Mouse (Mus musculus): Measurements from ENCODE around the gene Pom121l2. TPM values are rescaled to one million over a fixed set of nuclear protein-coding genes. Genes with fewer than 3 reads are reported as not detected.

The Pom121l2 gene
- polyA plus RNA-seq, 1 experiment from 2014 or later: not detected

DNA sequence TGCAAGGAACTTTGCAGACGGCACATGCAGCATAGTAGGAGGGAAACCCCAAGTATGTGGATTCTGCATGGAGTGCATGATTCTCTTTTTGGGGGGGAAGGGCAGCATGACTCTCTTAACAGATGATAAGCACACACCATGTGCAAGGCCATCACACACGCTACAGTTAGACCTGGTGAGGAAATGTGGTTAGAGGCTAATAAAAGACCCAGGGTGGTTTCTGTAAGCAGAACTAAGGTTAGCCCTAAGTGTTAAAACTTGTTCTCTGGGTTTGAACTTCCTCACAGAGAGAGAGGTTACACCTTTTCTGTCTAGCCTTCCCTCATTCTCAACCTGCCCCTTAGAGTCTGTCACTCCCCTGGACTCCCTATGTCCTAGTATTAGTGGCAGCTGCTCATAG lies 20.4 kb downstream of the Pom121l2 start:
- Histone ChIP-seq H3K4me2 (replicated peaks; ENCODE audit: low read depth) (no peak overlapping the region), H3K36me3 (ENCODE audit: control insufficient read depth, insufficient read depth, low read length) (no peaks in the 10 kb centered on the region), H3K9me3 (ENCODE audit: control insufficient read depth, low read length) (no peaks in the 10 kb centered on the region), H3K27ac (replicated peaks) (no peak overlapping the region), H3K4me3 (ENCODE audit: low read depth, low read length) (no peak overlapping the region), H3K9ac (ENCODE audit: low read length) (no peak overlapping the region), H3K4me1 (replicated peaks; ENCODE audit: control insufficient read depth, insufficient read depth) (no peaks in the 10 kb centered on the region), H3K27me3 (ENCODE audit: control insufficient read depth, insufficient read depth, low read length) (peaks cover 14% of the 10 kb centered on the region; the same call in 1 of the 2 replicates)
- TF ChIP-seq CTCF (IDR thresholded peaks at IDR 0.05; ENCODE audit: low read depth) (no peak), EP300 (optimal IDR thresholded peaks at IDR 0.05) (no peak)
- WGBS: 65% methylated on average over 2 of the region's 2 CpGs
- no peak for ATAC-seq (ENCODE audit: low FRiP score, low TSS enrichment)
- no peak for DNase-seq (ENCODE audit: low spot score)

DNA sequence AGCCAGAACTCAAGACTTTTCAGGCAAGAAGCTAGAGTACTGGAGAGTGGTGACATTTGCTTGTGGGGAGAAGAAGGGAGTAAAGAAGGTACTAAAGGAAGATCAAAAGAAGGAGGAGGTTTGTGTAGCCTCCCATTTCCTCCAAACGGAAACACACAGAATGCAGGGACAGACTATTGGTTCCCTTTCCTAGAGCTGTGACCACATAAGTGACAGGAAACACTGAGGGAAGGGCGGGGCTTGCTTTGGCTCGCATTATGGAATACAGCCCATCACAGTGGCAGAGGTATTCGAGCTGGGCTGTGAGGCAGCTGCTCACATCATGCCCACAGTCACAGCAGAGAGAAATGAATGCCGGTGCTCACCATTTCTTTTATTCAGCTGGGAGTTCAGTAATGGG lies 20.8 kb downstream of the Pom121l2 start:
- H3K27ac ChIP-seq (replicated peaks): no peak overlapping the region
- H3K4me2 ChIP-seq (replicated peaks; ENCODE audit: low read depth): no peak overlapping the region
- no peak overlapping the region for H3K4me3 ChIP-seq (ENCODE audit: low read depth, low read length)
- no peak for DNase-seq (ENCODE audit: low spot score)
- 0 out of 2 replicates have a peak, but pooled peaks cover 3% of the 10 kb centered on the region for H3K4me1 ChIP-seq (replicated peaks; ENCODE audit: control insufficient read depth, insufficient read depth)
- no peak for ATAC-seq (ENCODE audit: low FRiP score, low TSS enrichment)
- H3K27me3 ChIP-seq (ENCODE audit: control insufficient read depth, insufficient read depth, low read length): peaks cover 14% of the 10 kb centered on the region; the same call in 1 of the 2 replicates
- 19% methylated on average over 5 of the region's 5 CpGs for WGBS
- no peak overlapping the region for H3K9ac ChIP-seq (ENCODE audit: low read length)
- no peaks in the 10 kb centered on the region for H3K9me3 ChIP-seq (ENCODE audit: control insufficient read depth, low read length)
- TF ChIP-seq CTCF (IDR thresholded peaks at IDR 0.05; ENCODE audit: low read depth): no peak
- no peak for TF ChIP-seq EP300 (optimal IDR thresholded peaks at IDR 0.05)
- no peaks in the 10 kb centered on the region for H3K36me3 ChIP-seq (ENCODE audit: control insufficient read depth, insufficient read depth, low read length)

DNA sequence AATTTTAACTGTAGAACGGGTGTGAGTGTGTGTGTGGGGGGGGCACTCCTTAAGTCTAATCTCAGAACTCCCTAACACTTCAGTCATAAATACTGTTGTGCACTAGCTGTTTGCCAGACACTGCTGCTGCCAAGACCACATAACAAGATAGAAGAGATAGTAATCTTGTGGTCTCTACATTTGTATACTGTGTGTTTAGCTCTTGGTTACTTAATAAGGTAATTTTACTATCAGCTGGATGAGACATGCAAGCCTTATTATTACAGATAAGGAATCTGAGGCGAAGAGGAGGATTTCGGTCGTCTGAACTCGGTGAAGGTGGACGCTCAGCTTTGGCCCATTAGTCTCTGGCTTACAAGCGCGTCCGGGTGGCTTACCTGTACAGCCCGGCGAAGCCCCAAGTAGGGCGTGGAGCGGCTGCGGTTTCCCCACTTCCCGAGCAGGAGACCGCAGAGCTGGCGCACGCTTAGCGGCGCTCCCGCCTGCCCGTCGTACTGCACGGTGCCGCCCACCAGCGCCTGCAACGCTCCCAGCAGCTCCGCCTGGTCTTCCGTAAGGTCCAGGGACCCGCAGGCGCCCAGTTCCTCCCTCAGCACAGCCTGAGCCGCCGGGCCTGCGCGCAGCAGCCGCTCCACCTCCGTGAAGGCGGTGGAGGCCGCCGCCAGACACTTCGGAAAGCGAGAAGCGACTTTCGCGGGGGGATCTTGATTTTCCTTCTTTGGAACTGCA lies 24.8 kb downstream of the Pom121l2 start:
- Histone ChIP-seq H3K36me3 (ENCODE audit: control insufficient read depth, insufficient read depth, low read length) (no peaks in the 10 kb centered on the region), H3K4me3 (ENCODE audit: low read depth, low read length) (peak overlapping the region; percentile 49), H3K27me3 (ENCODE audit: control insufficient read depth, insufficient read depth, low read length) (peaks cover 29% of the 10 kb centered on the region; the same call in 1 of the 2 replicates), H3K9ac (ENCODE audit: low read length) (peak overlapping the region; percentile 24), H3K9me3 (ENCODE audit: control insufficient read depth, low read length) (no peaks in the 10 kb centered on the region), H3K27ac (replicated peaks) (no peak overlapping the region), H3K4me2 (replicated peaks; ENCODE audit: low read depth) (peak overlapping the region; percentile 80), H3K4me1 (replicated peaks; ENCODE audit: control insufficient read depth, insufficient read depth) (0 out of 2 replicates have a peak, but pooled peaks cover 3% of the 10 kb centered on the region)
- peak; percentile 83 for ATAC-seq (ENCODE audit: low FRiP score, low TSS enrichment)
- no peak for TF ChIP-seq EP300 (optimal IDR thresholded peaks at IDR 0.05)
- no peak for TF ChIP-seq CTCF (IDR thresholded peaks at IDR 0.05; ENCODE audit: low read depth)
- peak; percentile 62 for DNase-seq (ENCODE audit: low spot score)
- WGBS: 1% methylated on average over 45 of the region's 45 CpGs

DNA sequence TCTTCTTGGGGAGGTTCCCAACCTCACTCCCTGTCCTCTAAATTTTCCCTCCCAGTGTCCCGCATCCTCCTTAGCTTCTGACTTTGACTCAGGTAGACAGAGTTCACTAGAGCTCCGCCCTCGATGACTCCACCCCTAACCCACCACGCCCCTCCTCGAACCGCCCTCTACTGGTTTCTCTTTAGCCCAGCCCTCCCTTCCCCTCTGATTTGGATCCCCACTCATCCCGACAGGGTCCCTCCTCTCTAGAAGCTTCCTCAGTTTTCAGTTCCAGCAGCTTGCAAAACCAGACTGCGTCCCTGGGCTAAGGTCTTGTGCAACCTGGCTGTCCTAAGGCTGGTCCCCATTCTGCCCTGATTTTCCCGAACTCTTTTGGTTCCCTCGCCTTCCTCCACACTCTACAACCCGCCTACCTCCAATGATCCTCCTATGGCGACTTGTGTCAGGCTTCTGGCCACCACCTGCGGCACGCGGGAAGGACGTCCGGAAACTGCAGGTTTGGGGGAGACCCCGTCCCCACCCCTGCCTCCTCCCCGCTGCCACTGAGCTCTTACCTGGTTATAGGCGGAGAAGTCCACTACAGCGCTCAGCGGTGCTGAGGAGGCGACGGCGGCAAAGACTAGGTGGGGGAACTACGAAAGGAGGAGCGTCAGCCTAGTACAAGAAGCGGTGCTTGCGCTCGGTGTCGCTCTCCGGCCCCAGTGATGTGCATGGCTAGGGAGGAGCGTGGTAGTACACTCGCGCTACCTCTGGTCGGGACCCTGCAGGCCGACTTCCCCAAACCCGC lies 25.5 kb downstream of the Pom121l2 start:
- 1% methylated on average over 38 of the region's 38 CpGs for WGBS
- 0 out of 2 replicates have a peak, but pooled peaks cover 3% of the 10 kb centered on the region for H3K4me1 ChIP-seq (replicated peaks; ENCODE audit: control insufficient read depth, insufficient read depth)
- no peak overlapping the region for H3K27ac ChIP-seq (replicated peaks)
- peak; percentile 75 for DNase-seq (ENCODE audit: low spot score)
- ATAC-seq (ENCODE audit: low FRiP score, low TSS enrichment): peak; percentile 86
- no peaks in the 10 kb centered on the region for H3K36me3 ChIP-seq (ENCODE audit: control insufficient read depth, insufficient read depth, low read length)
- peak overlapping the region; percentile 80 for H3K4me2 ChIP-seq (replicated peaks; ENCODE audit: low read depth)
- H3K4me3 ChIP-seq (ENCODE audit: low read depth, low read length): peak overlapping the region; percentile 49
- H3K9ac ChIP-seq (ENCODE audit: low read length): peak overlapping the region; percentile 41
- peaks cover 29% of the 10 kb centered on the region; the same call in 1 of the 2 replicates for H3K27me3 ChIP-seq (ENCODE audit: control insufficient read depth, insufficient read depth, low read length)
- peak; percentile 37 for TF ChIP-seq CTCF (IDR thresholded peaks at IDR 0.05; ENCODE audit: low read depth)
- TF ChIP-seq EP300 (optimal IDR thresholded peaks at IDR 0.05): no peak
- no peaks in the 10 kb centered on the region for H3K9me3 ChIP-seq (ENCODE audit: control insufficient read depth, low read length)

DNA sequence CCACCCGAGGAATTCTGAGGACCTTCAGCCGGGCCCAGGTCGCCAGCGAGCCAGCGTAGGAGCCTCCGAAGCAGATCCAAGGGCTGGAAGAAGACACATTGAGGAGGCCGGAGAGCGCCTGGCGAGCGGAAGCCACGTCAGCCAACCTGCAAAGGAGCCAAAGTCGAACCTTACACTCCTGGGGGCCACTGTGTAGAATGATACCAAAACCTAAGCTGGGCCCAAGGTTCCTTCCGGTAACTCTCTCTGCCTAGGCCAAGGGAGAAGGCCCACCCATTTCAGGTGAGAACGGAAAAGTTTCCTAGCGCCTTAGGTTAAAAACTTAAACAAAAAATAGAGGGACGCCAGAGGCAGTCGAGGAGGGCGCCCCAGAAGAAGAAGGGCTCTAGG lies 26.1 kb downstream of the Pom121l2 start:
- Histone ChIP-seq H3K9ac (ENCODE audit: low read length) (no peak overlapping the region), H3K27ac (replicated peaks) (no peak overlapping the region)
- no peak for ATAC-seq (ENCODE audit: low FRiP score, low TSS enrichment)

More for the DNA sequence above, 26.1 kb downstream of the Pom121l2 start:
- Histone ChIP-seq H3K4me1 (replicated peaks; ENCODE audit: control insufficient read depth, insufficient read depth) (0 out of 2 replicates have a peak, but pooled peaks cover 3% of the 10 kb centered on the region), H3K4me2 (replicated peaks; ENCODE audit: low read depth) (peak overlapping the region; percentile 80), H3K9me3 (ENCODE audit: control insufficient read depth, low read length) (no peaks in the 10 kb centered on the region), H3K4me3 (ENCODE audit: low read depth, low read length) (peak overlapping the region; percentile 49), H3K27me3 (ENCODE audit: control insufficient read depth, insufficient read depth, low read length) (peaks cover 29% of the 10 kb centered on the region; the same call in 1 of the 2 replicates), H3K36me3 (ENCODE audit: control insufficient read depth, insufficient read depth, low read length) (no peaks in the 10 kb centered on the region)
- TF ChIP-seq EP300 (optimal IDR thresholded peaks at IDR 0.05): no peak
- no peak for TF ChIP-seq CTCF (IDR thresholded peaks at IDR 0.05; ENCODE audit: low read depth)
- WGBS: 6% methylated on average over 18 of the region's 18 CpGs
- DNase-seq (ENCODE audit: low spot score): no peak

Data from stomach, postnatal 0 days (tissue).